Mouse (Mus musculus): ENCODE results near the gene Gm20388.

DNA sequence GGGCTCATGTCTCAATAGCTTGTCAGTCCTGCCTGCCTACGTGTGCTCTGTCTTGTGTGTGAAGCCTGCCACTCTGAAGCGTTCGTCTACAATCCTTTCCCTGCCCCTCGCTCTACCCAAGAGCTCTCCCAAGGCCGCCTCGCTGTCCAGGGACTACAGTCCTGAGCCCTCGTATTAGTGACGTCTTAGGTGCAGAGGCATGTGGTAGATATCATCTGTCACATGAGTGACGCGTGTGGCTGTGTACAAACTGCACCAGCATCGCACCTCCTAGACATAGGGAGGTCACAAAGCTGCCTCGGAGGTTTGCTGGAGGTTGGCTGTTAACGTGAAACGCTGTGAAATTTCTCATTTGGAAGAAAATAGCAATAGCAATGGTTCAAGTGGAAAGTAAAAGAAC lies 1806.9 kb downstream of the Gm20388 start:
- TF ChIP-seq GATA1 (IDR thresholded peaks at IDR 0.05; ENCODE audit: low read length): no peak
- no peak for TF ChIP-seq TAL1 (IDR thresholded peaks at IDR 0.05; ENCODE audit: low read length)

All from erythroblast, embryonic 14.5 days (primary cell).